Mouse (Mus musculus): ENCODE data around the gene Zfand3. TPM values are rescaled to one million over a fixed set of nuclear protein-coding genes. Genes with fewer than 3 reads are reported as not detected.

Zfand3 gene
- polyA plus RNA-seq, 1 experiment from 2014 or later = 47.2 TPM

GRCm38 (mm10) chr17:30105369-30105768, 100.8 kb downstream of the Zfand3 start:
- no peak for ATAC-seq (ENCODE audit: insufficient number of reproducible peaks, insufficient read depth, low FRiP score, low read depth)
- no peak overlapping the region for H3K9ac ChIP-seq (replicated peaks; ENCODE audit: low read depth, low read length)
- H3K9me3 ChIP-seq (ENCODE audit: control insufficient read depth, low read depth, low read length) = no peaks in the 10 kb centered on the region
- peaks cover 14% of the 10 kb centered on the region; the same call in 1 of the 2 replicates for H3K4me1 ChIP-seq (ENCODE audit: control insufficient read depth, insufficient read depth, low read length)
- 85% methylated on average over 3 of the region's 3 CpGs for WGBS
- no peaks in the 10 kb centered on the region; the same call in 1 of the 2 replicates for H3K36me3 ChIP-seq (ENCODE audit: control insufficient read depth, insufficient read depth, low read length)
- no peak overlapping the region for H3K27ac ChIP-seq (ENCODE audit: low read length)
- H3K4me3 ChIP-seq (ENCODE audit: low read depth, low read length) = no peak overlapping the region
- H3K27me3 ChIP-seq (ENCODE audit: control insufficient read depth, insufficient read depth, low read length) = no peaks in the 10 kb centered on the region
- no peak overlapping the region for H3K4me2 ChIP-seq (replicated peaks; ENCODE audit: low read depth, low read length)

- no peak overlapping the region for H3K27ac ChIP-seq (ENCODE audit: low read length)
- 45% methylated on average over 7 of the region's 7 CpGs for WGBS
- no peaks in the 10 kb centered on the region; the same call in 1 of the 2 replicates for H3K36me3 ChIP-seq (ENCODE audit: control insufficient read depth, insufficient read depth, low read length)
- no peak overlapping the region for H3K4me2 ChIP-seq (replicated peaks; ENCODE audit: low read depth, low read length)
- H3K4me3 ChIP-seq (ENCODE audit: low read depth, low read length) = no peak overlapping the region
- no peak overlapping the region for H3K9ac ChIP-seq (replicated peaks; ENCODE audit: low read depth, low read length)
- no peak for ATAC-seq (ENCODE audit: insufficient number of reproducible peaks, insufficient read depth, low FRiP score, low read depth)
- 0 out of 2 replicates have a peak, but pooled peaks cover 5% of the 10 kb centered on the region for H3K4me1 ChIP-seq (ENCODE audit: control insufficient read depth, insufficient read depth, low read length)
- H3K9me3 ChIP-seq (ENCODE audit: control insufficient read depth, low read depth, low read length) = no peaks in the 10 kb centered on the region
- no peaks in the 10 kb centered on the region for H3K27me3 ChIP-seq (ENCODE audit: control insufficient read depth, insufficient read depth, low read length)
Measured at GRCm38 (mm10) chr17:30110678-30111077, 106.1 kb downstream of the Zfand3 start.

- Histone ChIP-seq H3K4me1 (ENCODE audit: control insufficient read depth, insufficient read depth, low read length) (0 out of 2 replicates have a peak, but pooled peaks cover 7% of the 10 kb centered on the region), H3K27ac (ENCODE audit: low read length) (no peak overlapping the region), H3K9ac (replicated peaks; ENCODE audit: low read depth, low read length) (no peak overlapping the region), H3K4me2 (replicated peaks; ENCODE audit: low read depth, low read length) (no peak overlapping the region), H3K4me3 (ENCODE audit: low read depth, low read length) (no peak overlapping the region), H3K36me3 (ENCODE audit: control insufficient read depth, insufficient read depth, low read length) (peaks cover 2% of the 10 kb centered on the region; the same call in 1 of the 2 replicates), H3K27me3 (ENCODE audit: control insufficient read depth, insufficient read depth, low read length) (no peaks in the 10 kb centered on the region), H3K9me3 (ENCODE audit: control insufficient read depth, low read depth, low read length) (no peaks in the 10 kb centered on the region)
- no peak; the same call in 1 of the 2 replicates for ATAC-seq (ENCODE audit: insufficient number of reproducible peaks, insufficient read depth, low FRiP score, low read depth)
- 67% methylated on average over 5 of the region's 5 CpGs for WGBS
Measured at GRCm38 (mm10) chr17:30111556-30111955, 107.0 kb downstream of the Zfand3 start.

GRCm38 (mm10) chr17:30112080-30112479, 107.5 kb downstream of the Zfand3 start:
- Histone ChIP-seq H3K36me3 (ENCODE audit: control insufficient read depth, insufficient read depth, low read length) (peaks cover 2% of the 10 kb centered on the region; the same call in 1 of the 2 replicates), H3K9ac (replicated peaks; ENCODE audit: low read depth, low read length) (no peak overlapping the region), H3K27me3 (ENCODE audit: control insufficient read depth, insufficient read depth, low read length) (no peaks in the 10 kb centered on the region), H3K4me2 (replicated peaks; ENCODE audit: low read depth, low read length) (no peak overlapping the region), H3K4me3 (ENCODE audit: low read depth, low read length) (no peak overlapping the region), H3K9me3 (ENCODE audit: control insufficient read depth, low read depth, low read length) (no peaks in the 10 kb centered on the region), H3K4me1 (ENCODE audit: control insufficient read depth, insufficient read depth, low read length) (0 out of 2 replicates have a peak, but pooled peaks cover 7% of the 10 kb centered on the region), H3K27ac (ENCODE audit: low read length) (no peak overlapping the region)
- ATAC-seq (ENCODE audit: insufficient number of reproducible peaks, insufficient read depth, low FRiP score, low read depth) = no peak
- WGBS = 75% methylated on average over 4 of the region's 4 CpGs

- H3K27me3 ChIP-seq (ENCODE audit: control insufficient read depth, insufficient read depth, low read length) = no peaks in the 10 kb centered on the region
- no peak overlapping the region for H3K27ac ChIP-seq (ENCODE audit: low read length)
- H3K4me3 ChIP-seq (ENCODE audit: low read depth, low read length) = no peak overlapping the region
- ATAC-seq (ENCODE audit: insufficient number of reproducible peaks, insufficient read depth, low FRiP score, low read depth) = no peak
- 84% methylated on average over 7 of the region's 7 CpGs for WGBS
- H3K36me3 ChIP-seq (ENCODE audit: control insufficient read depth, insufficient read depth, low read length) = peaks cover 2% of the 10 kb centered on the region; the same call in 1 of the 2 replicates
- no peak overlapping the region for H3K9ac ChIP-seq (replicated peaks; ENCODE audit: low read depth, low read length)
- no peaks in the 10 kb centered on the region for H3K9me3 ChIP-seq (ENCODE audit: control insufficient read depth, low read depth, low read length)
- no peak overlapping the region for H3K4me2 ChIP-seq (replicated peaks; ENCODE audit: low read depth, low read length)
- 0 out of 2 replicates have a peak, but pooled peaks cover 7% of the 10 kb centered on the region for H3K4me1 ChIP-seq (ENCODE audit: control insufficient read depth, insufficient read depth, low read length)
Measured at GRCm38 (mm10) chr17:30112555-30113305, 108.2 kb downstream of the Zfand3 start.

- Histone ChIP-seq H3K27me3 (ENCODE audit: control insufficient read depth, insufficient read depth, low read length) (no peaks in the 10 kb centered on the region), H3K4me1 (ENCODE audit: control insufficient read depth, insufficient read depth, low read length) (0 out of 2 replicates have a peak, but pooled peaks cover 7% of the 10 kb centered on the region), H3K9me3 (ENCODE audit: control insufficient read depth, low read depth, low read length) (no peaks in the 10 kb centered on the region), H3K27ac (ENCODE audit: low read length) (no peak overlapping the region), H3K4me3 (ENCODE audit: low read depth, low read length) (no peak overlapping the region), H3K4me2 (replicated peaks; ENCODE audit: low read depth, low read length) (no peak overlapping the region), H3K9ac (replicated peaks; ENCODE audit: low read depth, low read length) (no peak overlapping the region), H3K36me3 (ENCODE audit: control insufficient read depth, insufficient read depth, low read length) (peaks cover 2% of the 10 kb centered on the region; the same call in 1 of the 2 replicates)
- WGBS = 77% methylated on average over 3 of the region's 3 CpGs
- ATAC-seq (ENCODE audit: insufficient number of reproducible peaks, insufficient read depth, low FRiP score, low read depth) = no peak
Measured at GRCm38 (mm10) chr17:30114761-30115160, 110.2 kb downstream of the Zfand3 start.

- H3K27ac ChIP-seq (ENCODE audit: low read length) = no peak overlapping the region
- H3K36me3 ChIP-seq (ENCODE audit: control insufficient read depth, insufficient read depth, low read length) = peaks cover 2% of the 10 kb centered on the region; the same call in 1 of the 2 replicates
- H3K27me3 ChIP-seq (ENCODE audit: control insufficient read depth, insufficient read depth, low read length) = no peaks in the 10 kb centered on the region
- no peak for ATAC-seq (ENCODE audit: insufficient number of reproducible peaks, insufficient read depth, low FRiP score, low read depth)
- H3K4me1 ChIP-seq (ENCODE audit: control insufficient read depth, insufficient read depth, low read length) = 0 out of 2 replicates have a peak, but pooled peaks cover 5% of the 10 kb centered on the region
- 80% methylated on average over 5 of the region's 5 CpGs for WGBS
- H3K4me2 ChIP-seq (replicated peaks; ENCODE audit: low read depth, low read length) = no peak overlapping the region
- H3K9me3 ChIP-seq (ENCODE audit: control insufficient read depth, low read depth, low read length) = no peaks in the 10 kb centered on the region
- H3K4me3 ChIP-seq (ENCODE audit: low read depth, low read length) = no peak overlapping the region
- no peak overlapping the region for H3K9ac ChIP-seq (replicated peaks; ENCODE audit: low read depth, low read length)
Measured at GRCm38 (mm10) chr17:30116226-30116625, 111.7 kb downstream of the Zfand3 start.

- 45% methylated on average over 5 of the region's 5 CpGs for WGBS
- Histone ChIP-seq H3K27ac (ENCODE audit: low read length) (no peak overlapping the region), H3K4me3 (ENCODE audit: low read depth, low read length) (no peak overlapping the region), H3K36me3 (ENCODE audit: control insufficient read depth, insufficient read depth, low read length) (peaks cover 2% of the 10 kb centered on the region; the same call in 1 of the 2 replicates), H3K27me3 (ENCODE audit: control insufficient read depth, insufficient read depth, low read length) (no peaks in the 10 kb centered on the region), H3K9ac (replicated peaks; ENCODE audit: low read depth, low read length) (no peak overlapping the region), H3K4me1 (ENCODE audit: control insufficient read depth, insufficient read depth, low read length) (0 out of 2 replicates have a peak, but pooled peaks cover 2% of the 10 kb centered on the region), H3K4me2 (replicated peaks; ENCODE audit: low read depth, low read length) (no peak overlapping the region), H3K9me3 (ENCODE audit: control insufficient read depth, low read depth, low read length) (no peaks in the 10 kb centered on the region)
- ATAC-seq (ENCODE audit: insufficient number of reproducible peaks, insufficient read depth, low FRiP score, low read depth) = no peak
Measured at GRCm38 (mm10) chr17:30118036-30118435, 113.5 kb downstream of the Zfand3 start.
